Mouse (Mus musculus): ENCODE data around the gene Cyp4v3. TPM values are rescaled to one million over a fixed set of nuclear protein-coding genes. Genes with fewer than 3 reads are reported as not detected.

Cyp4v3 gene
- total RNA-seq, 2 experiments from 2014 or later = 0.59 to 0.64 TPM

DNA sequence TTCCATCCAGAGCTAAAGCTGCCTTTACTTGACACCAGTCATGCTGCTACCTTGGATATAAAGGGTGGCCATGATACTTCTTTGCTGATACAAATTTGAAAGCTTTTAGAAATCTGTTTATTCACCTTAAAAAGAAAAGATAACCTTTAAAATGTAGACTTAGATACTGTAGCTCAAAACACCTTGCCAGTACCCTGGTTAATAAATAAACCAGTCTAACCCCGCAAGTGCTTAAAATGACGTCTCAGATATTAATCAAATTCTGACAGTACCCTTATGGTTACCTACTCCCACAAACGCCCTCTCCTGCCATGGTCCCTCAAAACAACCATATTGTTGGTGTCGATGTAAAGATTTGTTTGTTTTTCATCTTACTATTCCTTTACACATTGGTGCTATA lies 8.9 kb downstream of the Cyp4v3 start:
- intact Hi-C loops (cut with DNase I) = no loop called here

DNA sequence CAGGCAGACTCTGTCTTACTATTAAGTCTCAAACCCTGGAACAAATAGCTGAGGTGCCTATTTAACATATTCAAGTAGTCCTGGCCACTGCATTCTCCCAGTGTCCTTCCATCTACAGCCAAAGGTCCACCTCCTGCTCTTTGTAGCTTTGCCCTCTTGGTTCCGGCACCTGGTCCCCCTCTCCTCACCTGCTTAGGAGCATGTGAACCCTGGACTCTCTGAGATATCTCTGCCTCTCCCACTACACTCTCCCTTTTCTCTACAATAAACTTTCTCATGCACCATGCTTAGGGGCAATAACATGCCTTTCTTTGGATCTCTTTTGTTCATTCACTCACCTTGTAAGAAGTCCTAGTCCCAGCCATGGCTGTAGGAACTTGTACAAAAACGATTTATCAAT lies 11.7 kb downstream of the Cyp4v3 start:
- intact Hi-C loops (cut with DNase I) = no loop called here
- DNase-seq = no peak

More for the DNA sequence above, 8.9 kb downstream of the Cyp4v3 start:
- DNase-seq = no peak

DNA sequence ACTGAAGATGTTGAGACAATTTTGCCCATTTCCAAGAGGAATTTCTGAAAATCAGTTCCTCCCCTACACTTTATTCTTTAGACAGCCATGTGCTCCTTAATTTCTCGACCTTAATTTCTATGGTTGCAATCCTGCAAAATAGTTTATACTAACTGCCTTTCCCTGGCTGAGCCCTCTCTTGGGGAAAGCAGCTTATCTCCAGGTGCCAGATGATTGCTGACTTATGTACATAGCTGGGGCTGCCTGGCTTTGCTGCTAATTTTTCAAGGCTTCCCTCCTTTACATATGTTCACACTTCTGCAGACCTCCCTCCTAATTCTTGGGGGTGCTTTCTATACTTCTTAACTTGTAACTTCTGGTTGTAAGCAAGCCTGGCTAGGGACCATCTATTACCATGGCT lies 12.1 kb downstream of the Cyp4v3 start:
- intact Hi-C loops (cut with DNase I) = no loop called here
- no peak for DNase-seq

DNA sequence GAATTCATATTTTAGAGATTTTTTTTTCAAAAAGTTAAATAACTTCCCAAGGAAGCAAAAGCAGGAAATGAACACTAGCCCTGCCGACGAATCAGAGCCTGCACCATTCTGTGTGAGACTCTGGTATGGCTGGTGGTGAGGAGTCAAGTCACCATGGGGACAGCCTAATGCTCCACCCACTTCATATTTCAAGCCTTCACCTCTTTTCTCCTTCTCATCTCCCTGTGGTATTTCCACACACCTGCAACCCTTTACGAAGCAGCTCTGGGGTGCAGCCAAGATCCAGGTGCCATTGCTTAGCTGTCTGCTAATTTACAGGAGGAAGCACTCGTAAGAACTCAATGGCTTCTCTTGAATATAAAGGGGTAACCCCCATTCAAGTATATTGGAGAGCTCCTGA lies 22.0 kb downstream of the Cyp4v3 start:
- DNase-seq = no peak

DNA sequence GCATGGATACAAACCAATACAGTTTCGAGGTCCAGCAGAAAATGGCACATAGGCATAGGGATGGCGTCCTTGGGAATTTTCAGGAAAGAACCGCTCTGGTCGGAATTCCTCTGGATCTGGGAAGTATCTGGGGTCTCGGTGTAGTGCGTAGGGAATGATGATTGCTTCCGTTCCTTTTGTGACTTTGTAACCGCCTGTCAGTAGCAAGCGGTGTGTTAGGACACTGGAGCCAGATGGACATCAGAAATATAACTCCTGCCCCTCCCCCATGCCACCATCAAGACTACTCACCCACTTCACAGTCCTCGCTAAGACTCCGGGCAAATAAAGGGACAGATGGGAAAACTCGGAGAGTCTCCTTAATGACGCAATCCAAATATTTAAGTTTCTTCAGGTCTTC lies 24.6 kb downstream of the Cyp4v3 start, which contains the start of gene Gm45753:
TSS of gene Gm45753 (minus strand) at position 101 of the 400 bp plus-strand sequence.
- DNase-seq = no peak
- intact Hi-C loops (cut with DNase I) = no loop called here

More for the DNA sequence above, 22.0 kb downstream of the Cyp4v3 start:
- intact Hi-C loops (cut with DNase I) = no loop called here

DNA sequence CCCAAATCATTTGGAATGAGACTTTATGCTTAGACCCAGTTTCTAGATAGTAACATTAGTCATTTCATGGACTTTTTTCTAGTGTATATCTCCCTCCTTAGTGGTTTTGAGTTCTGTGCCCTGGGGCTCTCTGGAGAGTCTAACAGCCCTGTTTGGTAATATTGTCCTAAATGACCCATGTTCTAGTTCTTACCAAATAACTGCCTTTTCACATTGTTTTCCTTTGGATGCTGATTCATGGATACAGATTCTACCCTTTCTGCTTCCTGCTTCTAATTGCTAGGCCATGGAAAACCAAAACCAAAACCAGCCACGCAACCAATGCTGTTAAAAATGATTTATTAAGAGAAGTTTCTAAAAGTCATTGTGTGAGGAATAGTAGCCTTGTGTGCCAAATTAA lies 27.5 kb downstream of the Cyp4v3 start:
- intact Hi-C loops (cut with DNase I) = no loop called here
- DNase-seq = no peak

DNA sequence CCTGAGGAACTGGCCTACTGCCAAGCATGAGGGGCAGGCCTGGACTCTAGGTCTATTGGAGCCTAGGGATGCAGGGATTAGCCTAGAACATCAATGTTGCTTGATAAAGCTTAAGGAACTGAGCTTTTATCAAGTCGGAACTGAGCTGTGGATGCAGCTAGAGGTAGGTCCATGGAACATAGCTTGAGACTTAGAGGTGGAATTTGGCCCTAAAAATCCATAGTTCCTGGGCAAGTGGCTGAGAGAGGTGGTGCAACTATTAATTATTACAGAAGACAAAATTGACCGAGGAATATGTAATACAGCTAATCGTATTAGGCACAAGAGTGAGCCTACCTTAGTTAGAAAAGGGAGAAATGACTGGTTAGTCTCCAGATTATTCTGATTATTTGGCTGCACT lies 28.7 kb downstream of the Cyp4v3 start:
- intact Hi-C loops (cut with DNase I) = no loop called here
- no peak for DNase-seq

DNA sequence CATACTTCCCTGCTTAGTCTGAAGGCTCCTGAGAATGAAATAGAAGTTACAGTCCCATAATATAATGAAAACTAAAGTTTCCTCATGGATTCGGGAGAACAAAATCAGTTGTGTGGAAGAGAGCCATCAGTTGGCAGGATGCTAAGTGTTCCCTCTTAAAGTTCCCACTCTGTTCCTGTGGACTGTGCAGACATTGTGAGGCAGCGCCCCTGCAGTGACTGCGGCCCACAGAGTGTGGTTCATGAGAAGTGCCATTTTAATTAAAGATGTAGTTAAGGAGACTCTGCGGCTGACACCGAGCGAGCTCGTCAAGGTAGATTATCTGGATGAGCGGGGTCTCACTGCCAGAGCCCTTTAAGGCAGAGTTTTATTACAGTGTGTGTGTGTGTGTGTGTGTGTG lies 30.6 kb downstream of the Cyp4v3 start:
- intact Hi-C loops (cut with DNase I) = no loop called here
- DNase-seq = no peak

DNA sequence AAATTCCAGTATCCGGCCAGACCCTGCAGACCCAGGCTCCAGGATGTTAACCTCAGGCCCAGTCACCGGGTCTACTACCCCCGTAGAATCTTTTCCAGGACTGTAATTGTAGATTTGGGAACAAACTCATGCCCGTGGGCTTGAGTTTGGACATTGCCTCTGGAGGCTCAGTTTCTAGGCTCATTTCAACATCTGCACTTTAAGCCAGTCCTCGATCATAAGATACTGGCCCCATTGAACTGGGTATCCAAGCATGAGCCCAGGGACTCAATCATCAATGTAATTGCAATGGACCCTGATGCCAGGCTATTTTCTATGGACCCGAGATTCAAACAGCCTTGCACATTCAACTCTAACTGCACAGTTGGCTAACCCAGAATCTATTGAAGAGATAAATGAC lies 37.7 kb downstream of the Cyp4v3 start:
- no peak for DNase-seq
- intact Hi-C loops (cut with DNase I) = no loop called here

DNA sequence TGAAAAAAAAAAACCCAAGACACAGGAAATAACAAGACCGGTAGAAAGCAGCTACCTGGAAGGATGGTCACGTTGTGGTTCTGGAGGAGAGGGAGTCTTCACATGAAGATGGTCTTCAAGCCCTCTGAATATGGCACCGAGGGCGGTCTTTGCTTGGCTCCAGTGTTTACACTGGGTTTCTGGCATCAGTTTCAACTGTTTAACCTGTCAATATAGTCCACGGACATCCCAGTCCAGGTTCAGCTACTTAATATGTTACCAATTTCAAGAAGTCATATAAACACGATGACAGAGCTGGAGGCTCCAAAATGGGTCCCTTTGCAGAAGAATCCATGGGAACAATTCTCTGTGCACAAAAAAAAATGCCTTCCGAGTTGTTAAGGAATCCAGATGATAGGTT lies 38.3 kb downstream of the Cyp4v3 start, which contains the start of gene Klkb1:
TSS of gene Klkb1 (minus strand) at position 173 of the 400 bp plus-strand sequence.
- no peak for DNase-seq
- intact Hi-C loops (cut with DNase I) = no loop called here

DNA sequence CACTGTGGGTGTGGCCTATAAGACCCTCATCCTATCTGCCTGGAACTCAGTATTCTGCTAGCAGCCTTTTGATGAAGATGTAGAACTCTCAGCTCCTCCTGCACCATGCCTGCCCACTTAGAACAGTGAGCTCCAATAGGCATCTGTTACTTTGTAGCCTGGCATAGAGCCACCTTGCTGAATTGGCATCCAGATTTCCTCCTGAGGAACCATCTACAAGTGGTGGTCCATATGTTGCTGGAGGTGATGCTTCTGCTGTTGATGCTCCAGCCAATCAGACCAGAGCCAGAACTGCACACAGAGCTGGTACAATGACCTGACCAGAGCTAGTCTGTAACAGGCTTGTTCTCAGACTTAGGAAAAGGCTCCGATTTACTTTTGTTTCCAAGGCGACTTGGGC lies 41.2 kb downstream of the Cyp4v3 start:
- intact Hi-C loops (cut with DNase I) = no loop called here
- no peak for DNase-seq

DNA sequence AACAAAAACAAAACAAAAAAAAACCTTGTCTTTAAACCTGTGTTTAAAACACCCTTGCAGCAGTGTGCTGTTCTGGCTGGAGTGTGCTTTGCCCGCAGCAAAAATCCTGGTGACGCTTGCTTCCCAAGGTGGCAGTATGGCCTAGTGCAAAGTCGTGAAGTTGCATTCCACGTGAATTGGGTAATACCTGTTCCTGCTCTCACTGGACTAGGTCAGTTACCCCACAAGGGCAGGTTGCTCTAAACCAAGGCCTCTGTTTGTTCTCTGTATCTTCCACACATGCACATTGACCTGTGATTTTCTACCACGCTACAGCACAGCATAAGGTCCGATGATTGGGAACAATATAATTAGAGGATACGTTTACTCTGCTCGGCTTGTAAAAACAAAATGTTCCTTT lies 51.4 kb downstream of the Cyp4v3 start:
- DNase-seq = no peak
- intact Hi-C loops (cut with DNase I) = no loop called here

DNA sequence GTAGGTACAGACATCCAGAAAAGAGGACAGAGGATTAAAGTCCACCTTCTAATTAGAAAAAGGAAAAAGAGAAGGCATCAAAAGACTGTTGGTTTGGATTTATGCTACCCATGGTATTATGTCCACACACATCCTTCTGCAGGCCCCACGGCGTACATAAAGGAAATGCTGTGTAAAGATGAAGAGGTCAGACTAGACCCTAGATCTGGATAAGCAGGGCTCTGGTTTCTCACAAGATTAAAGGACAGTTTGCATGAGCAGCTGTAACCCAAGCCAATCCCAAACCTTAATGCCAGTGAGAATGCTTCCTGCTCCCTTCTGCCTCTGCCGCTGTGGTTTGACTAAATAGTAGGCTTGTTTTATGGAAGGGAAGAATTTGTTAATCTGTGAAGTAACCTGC lies 55.6 kb downstream of the Cyp4v3 start:
- intact Hi-C loops (cut with DNase I) = no loop called here
- no peak for DNase-seq

DNA sequence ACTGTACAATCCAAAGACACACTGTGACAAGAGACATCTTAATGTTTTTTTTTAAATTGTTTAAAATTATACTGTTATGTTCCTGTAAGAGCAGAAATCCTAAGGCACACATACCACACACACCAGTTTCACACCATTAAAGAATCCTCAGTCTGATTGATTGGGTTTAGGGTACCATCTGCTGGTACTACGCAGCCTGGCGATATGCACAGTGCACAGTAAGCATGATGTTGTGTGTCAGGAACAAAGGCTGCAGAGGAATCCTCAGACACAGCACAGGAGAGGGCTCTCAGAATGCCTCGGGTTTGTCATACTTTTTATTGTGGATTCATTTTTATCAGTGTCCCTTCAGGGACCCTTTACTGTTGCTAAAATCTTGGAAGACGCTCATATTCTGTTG lies 58.7 kb downstream of the Cyp4v3 start:
- intact Hi-C loops (cut with DNase I) = no loop called here
- no peak for DNase-seq

DNA sequence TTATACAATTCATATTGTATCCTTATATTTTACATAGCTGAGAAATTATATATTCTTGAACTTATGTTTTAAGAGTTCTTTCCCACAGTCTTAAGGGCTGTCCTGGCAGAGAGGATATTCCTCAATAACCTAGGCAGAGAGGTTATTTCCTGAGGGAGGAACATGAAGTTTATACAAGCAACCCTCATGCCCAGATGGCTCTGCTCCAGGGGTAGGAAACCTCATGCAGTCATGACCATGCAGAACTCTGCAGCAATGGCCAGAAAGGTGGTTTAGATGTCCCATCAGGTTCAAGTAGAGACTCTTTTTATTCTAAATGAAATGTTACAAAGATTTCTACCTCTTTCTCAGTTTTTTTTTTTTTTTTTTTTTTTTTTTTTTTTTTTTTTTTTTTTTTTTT lies 64.0 kb downstream of the Cyp4v3 start:
- no peak for DNase-seq
- intact Hi-C loops (cut with DNase I) = no loop called here

DNA sequence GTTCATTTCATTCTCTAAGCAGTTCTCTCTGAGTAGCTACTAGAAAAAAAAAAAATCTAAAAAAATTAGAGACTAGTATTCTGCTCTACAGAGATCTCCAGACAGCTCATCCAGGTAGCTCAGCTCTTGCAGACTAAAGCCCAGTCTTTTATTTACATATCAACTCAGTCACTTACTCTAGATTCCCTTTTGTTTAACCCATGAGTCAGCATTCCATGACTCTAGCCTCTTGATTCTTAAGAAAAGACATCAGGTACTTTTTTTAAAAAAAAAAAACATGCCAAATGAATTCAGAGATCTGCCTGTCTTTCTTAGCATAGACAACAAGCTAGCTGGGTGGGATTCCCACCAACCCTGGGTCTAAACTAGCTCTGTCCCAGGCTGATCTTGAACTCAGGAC lies 64.5 kb downstream of the Cyp4v3 start:
- intact Hi-C loops (cut with DNase I) = no loop called here
- no peak for DNase-seq

DNA sequence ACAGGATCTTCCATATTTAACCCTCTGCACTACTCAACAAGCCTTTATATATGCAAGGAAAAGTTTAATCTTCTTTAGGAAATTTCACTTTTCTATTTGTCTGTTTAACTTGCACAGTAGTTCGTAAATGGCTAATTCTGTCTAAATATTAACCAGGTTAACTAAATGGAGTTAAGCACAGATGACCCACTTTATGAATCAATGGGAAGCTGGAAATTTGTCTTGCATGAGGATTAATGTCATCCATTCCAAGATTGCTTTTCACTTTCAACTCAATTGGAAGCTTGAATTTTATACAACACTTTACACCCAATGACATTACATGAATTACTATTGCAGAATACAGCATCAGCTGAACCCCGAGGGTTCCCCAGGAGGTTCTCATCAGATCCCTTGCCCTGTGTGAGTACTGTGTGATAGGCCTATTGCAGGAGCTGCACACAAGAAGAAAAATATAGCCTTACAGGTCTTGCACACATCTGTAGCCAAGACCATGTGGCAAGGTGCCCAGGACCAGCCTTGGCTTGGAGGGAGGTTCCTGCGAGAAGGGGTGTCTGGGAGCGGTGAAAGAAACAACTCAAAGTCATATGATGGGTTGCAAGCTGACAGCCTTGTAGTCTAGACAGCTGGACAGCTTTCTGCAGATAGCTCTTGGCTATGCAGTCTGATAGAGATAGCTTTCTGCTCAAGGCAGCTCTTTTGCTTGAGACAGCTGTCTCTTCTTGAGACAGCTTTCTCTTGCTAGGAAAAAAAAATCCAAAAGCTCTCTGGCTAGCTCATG lies 65.2 kb downstream of the Cyp4v3 start:
- no peak for DNase-seq

DNA sequence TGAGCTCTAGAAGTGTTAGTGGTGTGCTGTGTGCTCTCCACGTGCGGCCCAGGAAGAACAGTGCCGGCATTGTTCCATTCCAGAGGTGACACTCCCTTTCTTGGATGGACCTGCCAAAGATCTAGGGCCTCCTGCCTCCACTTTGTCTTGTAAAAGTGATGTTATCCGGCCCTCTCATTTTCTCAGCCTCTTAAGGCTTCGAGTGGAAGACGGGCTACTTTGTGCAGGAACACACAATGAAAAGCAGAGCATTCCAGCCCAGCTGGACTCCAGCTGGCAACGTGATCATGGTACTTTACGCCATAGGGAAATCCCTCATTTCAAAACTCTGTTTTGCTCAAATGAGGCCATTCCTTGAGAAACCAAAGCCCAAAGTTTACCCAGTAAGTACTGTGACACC lies 66.0 kb downstream of the Cyp4v3 start:
- intact Hi-C loops (cut with DNase I) = no loop called here
- no peak for DNase-seq

More for the DNA sequence above, 65.2 kb downstream of the Cyp4v3 start:
- intact Hi-C loops (cut with DNase I) = no loop called here

DNA sequence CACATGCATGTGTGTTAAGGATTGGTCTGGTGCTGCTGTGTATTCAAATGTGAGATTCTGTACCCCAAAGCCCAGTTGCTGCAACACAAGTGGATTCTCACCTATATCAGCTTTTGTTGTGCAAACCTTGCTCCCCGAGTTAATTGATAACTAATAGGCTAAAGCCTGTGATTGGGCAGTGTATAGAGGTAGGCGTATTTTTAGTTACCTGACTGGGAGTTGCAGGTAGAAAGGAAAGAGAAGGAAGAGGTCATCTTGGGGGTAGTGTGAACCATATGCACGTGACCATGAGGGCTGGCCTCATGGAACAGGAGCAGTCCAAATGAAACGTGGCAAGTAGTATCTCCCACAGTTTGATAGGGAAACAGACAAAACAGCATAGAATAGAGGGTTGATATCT lies 68.1 kb downstream of the Cyp4v3 start:
- DNase-seq = no peak

DNA sequence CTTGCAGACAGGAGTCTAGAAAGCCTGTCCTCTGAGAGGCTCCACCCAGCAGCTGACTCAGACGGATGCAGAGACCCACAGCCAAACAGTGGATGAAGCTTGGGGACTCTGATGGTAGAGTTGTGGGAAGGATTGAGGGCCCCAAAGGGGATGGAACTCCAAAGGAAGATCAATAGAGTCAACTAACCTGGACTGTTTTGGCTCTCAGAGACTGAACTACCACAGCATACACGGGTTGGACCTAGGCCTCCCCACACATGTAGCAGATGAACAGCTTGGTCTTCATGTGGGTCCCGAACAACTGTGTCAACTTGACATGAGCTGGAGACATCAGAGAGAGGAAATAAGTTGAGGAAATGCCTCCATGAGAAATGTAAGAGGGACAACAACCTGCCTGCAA lies 70.2 kb downstream of the Cyp4v3 start:
- intact Hi-C loops (cut with DNase I) = no loop called here
- no peak for DNase-seq

More for the DNA sequence above, 68.1 kb downstream of the Cyp4v3 start:
- intact Hi-C loops (cut with DNase I) = no loop called here

DNA sequence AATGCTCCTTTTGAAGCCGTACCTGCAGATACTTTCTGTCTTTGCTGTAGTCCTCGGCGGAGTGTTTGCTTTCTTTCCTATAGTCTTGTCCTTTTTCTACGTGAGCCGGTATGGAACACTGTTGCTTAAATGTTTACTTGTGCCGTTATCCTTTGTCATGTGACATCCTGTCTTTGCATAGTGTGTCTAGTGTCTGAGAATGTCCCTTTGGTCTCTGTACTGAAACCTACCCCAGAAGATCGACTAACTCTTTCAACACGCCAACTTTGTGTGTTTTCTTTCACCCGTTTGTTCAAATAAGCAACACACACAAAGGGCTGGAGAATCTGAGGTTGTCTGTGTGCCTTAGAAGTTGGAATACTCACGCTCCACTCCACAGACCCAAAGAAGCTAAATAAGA lies 71.1 kb downstream of the Cyp4v3 start, which contains the start of gene F11:
TSS of gene F11 (minus strand) at position 112 of the 400 bp plus-strand sequence.
- intact Hi-C loops (cut with DNase I) = no loop called here
- DNase-seq = no peak

DNA sequence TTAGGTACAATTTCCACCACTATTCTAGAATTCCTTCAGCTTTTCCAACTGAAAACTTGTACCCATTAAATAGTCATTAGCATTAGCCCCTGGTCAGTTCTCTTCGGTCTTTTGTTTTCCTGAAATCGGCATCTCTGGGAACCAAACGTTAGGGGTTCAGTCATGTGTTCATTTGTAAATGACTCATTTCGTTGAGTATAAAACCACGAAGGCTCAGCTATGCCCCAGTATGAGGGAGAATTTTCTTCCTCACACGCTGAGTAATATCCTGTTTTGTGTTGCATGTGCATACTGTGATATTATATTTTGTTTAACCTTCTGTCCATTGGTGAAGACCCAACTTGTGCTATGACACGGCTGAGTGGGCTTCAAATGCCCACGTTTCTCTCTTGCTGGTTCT lies 74.6 kb downstream of the Cyp4v3 start:
- intact Hi-C loops (cut with DNase I) = no loop called here
- DNase-seq = no peak

DNA sequence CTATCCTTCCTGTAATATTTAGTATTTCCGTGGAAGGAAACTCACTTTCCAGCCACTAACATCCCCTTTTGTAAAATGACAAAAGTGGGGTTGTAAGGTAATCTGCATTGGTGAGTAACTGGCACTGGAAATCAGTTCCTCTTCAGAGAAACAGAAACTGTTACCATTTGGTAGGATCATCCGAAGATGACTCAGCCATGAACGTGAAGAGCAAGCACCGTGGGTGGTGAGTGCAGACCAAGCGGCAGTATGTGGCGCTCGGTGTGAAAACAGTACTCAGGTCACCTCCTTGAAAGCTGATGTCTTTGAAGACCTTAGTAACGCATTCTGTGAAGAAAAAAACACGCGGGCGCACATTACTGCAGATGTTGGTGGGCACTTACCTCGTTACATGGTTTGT lies 78.0 kb downstream of the Cyp4v3 start:
- no peak for DNase-seq
- intact Hi-C loops (cut with DNase I) = no loop called here
